Mouse (Mus musculus) cerebellum, postnatal 10 days (tissue): ENCODE results near the gene Zfpm1.

Experiments used
- DNase-seq, 2 experiments: peaks; one replicate each; pipeline ENCODE4 v3.0.0; 2021; ENCODE audit warnings: mixed read lengths in 2 of 2

Zfpm1 gene

DNA sequence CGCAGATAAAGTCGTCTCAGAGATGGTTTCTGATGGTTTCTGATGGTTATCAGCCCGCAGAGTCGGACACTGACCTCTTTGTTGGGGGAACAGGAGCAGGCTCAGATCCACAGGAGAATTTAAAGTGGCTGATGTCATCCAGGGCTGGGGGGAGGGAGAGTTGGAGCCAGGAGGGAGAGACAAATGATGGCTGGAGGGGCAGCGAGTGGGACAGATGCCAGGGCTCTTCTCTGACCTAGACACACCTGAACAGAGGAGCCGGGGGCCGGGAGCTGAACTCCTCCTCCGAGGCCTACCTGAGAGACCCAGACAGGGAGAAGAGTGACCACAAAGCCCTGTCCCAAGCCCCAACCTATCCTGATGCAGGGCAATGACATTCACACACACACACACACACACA lies 47.1 kb downstream of the Zfpm1 start:
- peak; percentile 50 to 62 for DNase-seq

DNA sequence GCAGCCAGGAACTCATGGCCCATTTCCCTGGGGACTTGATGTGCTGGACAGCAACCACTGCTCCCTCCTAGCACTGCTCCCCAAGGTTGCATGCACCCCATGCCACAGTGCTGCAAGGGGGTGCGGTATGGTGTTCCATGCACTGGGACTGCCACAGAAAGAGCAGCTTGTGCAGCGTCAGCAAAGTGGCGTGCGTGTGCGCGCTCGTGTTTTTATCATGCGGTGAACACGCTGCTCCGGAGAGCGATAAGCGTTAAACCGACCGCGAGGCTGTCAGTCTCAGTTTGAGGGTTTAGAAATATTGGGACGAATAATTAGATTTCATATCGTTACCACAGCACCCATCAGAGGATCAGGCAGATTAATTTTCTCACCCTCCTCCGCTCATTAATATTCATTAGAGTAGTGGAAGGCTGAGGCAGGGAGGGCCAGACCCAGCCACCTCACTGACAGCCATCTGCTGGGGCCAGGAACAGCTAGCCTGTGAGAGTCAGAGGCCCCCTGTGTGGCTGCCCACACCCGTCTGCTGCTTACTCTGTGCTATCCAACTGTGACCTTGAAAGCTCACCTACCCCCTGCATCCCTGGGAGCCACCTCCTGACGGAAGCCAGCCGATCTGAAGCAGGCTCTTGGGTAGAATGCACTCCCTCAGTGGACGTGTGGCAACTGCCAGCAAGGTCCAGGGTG lies 47.8 kb downstream of the Zfpm1 start:
- no peak for DNase-seq

- DNase-seq: no peak
These were observed 48.6 kb downstream of the Zfpm1 start for GRCm38 (mm10) chr8:122330446-122331133.

GRCm38 (mm10) chr8:122331134-122331523 lies 49.2 kb downstream of the Zfpm1 start:
- peak in 1 of 2 experiments; percentile 57 for DNase-seq

DNA sequence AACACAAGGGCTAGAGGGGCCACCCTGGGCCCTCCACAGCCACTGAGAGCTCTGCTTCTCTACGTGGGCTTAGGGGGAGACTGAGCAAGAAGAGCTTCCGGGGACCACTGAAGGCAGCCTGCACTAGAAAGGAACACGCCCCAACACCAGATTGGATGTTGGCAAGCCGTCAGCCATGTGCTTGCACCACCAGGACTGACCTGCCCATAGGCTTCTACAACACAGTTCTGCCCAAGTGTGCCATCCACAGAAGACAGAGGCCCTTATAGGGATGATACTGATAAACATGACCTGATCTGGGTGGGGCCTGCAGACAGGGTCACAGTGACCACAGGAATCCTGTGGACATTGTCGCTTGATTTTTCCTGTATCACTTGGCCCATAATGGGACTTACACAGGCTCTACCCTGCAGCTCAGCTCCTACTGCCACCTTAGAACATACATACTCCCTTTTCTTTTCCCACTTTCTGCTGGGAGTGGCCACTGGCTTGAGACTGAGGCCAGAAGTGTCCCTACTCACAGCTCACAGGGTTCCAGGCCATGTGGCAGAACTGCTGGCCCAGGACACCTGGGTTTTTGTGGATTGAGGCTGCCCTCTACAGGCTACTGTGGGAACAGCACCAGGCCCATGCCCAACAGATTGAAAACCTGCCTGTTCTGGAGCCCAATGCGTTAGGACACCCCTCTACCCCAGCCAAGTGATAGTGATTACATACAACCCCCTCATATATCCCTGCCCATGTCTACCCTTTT lies 51.0 kb downstream of the Zfpm1 start:
- peak; percentile 91 to 94 for DNase-seq

- DNase-seq: no peak
These were observed 51.6 kb downstream of the Zfpm1 start for GRCm38 (mm10) chr8:122333531-122333930.

- peak in 1 of 2 experiments; percentile 54 for DNase-seq
These were observed 53.0 kb downstream of the Zfpm1 start for GRCm38 (mm10) chr8:122334791-122335490.

- DNase-seq: peak; percentile 51 to 60
These were observed 53.8 kb downstream of the Zfpm1 start for GRCm38 (mm10) chr8:122335638-122336250.

- peak; percentile 78 to 80 for DNase-seq
These were observed 54.4 kb downstream of the Zfpm1 start for GRCm38 (mm10) chr8:122336251-122336910.

GRCm38 (mm10) chr8:122338852-122339251 lies 56.9 kb downstream of the Zfpm1 start:
- DNase-seq: peak; percentile 64 to 66

DNA sequence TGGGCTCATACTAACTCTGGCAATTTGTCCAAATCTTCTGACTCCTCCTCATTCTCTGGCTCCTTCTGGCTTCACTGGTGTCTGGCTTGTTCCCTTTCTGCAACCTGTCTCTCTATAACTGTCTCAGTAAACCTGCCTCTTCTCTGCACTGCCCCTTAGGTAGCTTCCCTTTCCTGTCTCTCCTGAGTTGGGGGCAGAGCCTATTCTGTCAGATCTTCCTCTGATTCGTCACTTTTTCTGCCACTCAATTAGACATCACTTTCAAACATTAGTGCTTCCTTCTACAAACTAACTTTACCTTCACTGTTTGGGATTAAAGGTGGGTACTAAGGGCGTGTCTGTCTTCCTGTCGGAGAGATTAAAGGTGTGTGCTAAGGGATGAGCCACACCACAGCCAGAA lies 58.8 kb downstream of the Zfpm1 start:
- DNase-seq: no peak

- DNase-seq: peak in 1 of 2 experiments; percentile 59
These were observed 59.8 kb downstream of the Zfpm1 start for GRCm38 (mm10) chr8:122341790-122342189.

DNA sequence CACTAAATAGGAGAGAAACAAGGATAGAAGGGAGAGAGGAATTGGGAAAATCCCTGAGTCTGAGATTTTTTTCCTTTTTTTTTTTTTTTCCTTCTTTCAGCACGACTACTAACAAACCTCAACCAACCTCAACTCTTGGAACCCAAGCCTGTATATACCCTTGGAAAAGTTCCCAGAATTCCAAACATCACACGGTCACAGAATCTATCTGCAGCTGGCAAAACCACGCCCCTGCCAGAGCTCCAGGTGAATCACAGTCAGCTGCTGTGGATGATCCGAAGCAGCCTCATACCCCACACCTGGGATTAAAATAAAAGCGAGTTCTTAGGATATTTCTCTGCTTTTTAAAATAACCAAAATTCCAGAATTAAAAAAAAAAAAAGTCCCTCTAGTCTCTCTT lies 60.4 kb downstream of the Zfpm1 start:
- no peak for DNase-seq

- DNase-seq: peak in 1 of 2 experiments; percentile 42
These were observed 60.9 kb downstream of the Zfpm1 start for GRCm38 (mm10) chr8:122342806-122343209.

DNA sequence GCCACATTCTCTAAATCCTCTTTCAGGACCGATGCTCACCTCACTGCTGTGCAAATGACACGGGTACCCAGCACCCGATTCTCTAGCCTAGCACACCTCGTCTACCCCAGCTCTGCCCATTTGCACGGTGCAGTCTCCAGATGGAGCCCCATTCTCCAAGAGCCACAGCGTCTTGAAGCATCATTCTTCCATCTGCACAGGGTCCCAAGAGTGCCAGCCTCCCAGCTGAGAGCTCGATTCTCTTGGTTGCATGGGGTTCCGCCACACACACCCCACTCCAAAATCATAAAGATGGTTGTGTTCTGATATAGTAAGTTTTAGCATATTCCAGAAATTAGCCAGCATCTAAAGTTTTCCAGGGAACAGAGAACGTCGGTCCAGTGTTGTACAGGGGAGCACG lies 61.4 kb downstream of the Zfpm1 start:
- peak in 1 of 2 experiments; percentile 46 for DNase-seq

GRCm38 (mm10) chr8:122343758-122344157 lies 61.8 kb downstream of the Zfpm1 start:
- peak in 1 of 2 experiments; percentile 60 for DNase-seq

GRCm38 (mm10) chr8:122344219-122344618 lies 62.3 kb downstream of the Zfpm1 start:
- no peak for DNase-seq

GRCm38 (mm10) chr8:122345181-122346095 lies 63.5 kb downstream of the Zfpm1 start:
- DNase-seq: peak in 1 of 2 experiments; percentile 22

- DNase-seq: peak; percentile 97 to 98
These were observed 66.0 kb downstream of the Zfpm1 start for GRCm38 (mm10) chr8:122347811-122348552.
